Mouse (Mus musculus) layer of hippocampus, postnatal 36 days (tissue): ENCODE results near the gene Cdc42bpb. TPM values are rescaled to one million over a fixed set of nuclear protein-coding genes. Genes with fewer than 3 reads are reported as not detected.

Source experiments
- DNase-seq, 2 experiments: peaks; one replicate each; pipeline ENCODE4 v3.0.0; 2022
- total RNA-seq, 2 experiments: library from RNA; stranded (reverse); gene quantifications; 2 replicates each; pipeline ENCODE4 v1.2.3; 2021

Cdc42bpb gene
- total RNA-seq, 2 experiments from 2014 or later, result 112 to 115 TPM

DNA sequence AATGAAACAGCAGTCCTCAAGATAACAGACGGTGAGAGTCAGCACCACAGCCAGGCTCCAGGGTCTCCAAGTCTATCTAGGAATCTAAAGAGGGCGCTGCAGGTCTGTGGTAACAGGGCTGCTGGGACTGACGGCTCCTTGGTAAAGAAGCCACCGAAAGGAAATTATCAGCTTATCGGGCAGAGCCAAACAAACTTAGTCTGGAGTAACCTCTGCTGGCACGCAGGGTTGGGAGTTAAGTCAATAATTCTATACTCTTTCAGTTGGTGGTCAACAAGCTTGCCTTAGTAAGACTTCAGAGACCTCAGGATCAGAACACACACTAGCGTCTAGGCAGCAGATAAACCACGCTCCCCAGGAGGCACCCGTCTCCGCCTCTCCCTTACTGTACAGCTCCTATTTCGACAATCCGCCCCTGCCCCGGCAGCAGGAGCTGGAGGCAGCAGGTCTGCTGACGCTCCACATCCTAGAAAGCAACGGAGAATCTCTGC is 39.6 kb downstream of the Cdc42bpb start:
- DNase-seq, result no peak

DNA sequence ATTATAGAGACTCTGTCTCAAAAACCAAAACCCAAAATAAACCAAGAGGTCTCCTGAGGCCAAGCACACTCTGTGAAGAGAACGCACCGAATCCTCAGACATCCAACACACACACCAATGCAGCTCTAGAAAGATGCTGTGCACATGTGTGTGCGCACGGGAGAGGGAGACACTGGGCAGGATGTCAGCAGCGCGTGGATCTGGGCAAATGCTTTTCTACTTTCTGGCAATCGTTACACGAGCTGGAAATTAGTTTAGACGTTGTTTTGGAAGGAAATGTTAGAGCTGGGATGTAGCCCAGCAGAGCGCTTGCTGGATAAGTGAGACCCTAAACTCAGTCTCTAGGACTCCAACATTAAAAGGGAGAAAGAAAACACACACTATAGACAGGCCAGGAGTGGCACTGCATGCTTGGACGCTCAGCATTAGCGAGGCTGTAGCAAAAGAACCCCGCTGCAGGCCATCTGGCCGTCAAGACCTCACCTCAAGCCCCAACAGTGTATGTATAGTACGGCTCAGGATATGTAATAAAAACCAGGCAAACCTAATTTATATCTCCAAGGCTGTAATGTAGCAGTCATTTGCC is 44.4 kb downstream of the Cdc42bpb start:
- DNase-seq, result no peak

DNA sequence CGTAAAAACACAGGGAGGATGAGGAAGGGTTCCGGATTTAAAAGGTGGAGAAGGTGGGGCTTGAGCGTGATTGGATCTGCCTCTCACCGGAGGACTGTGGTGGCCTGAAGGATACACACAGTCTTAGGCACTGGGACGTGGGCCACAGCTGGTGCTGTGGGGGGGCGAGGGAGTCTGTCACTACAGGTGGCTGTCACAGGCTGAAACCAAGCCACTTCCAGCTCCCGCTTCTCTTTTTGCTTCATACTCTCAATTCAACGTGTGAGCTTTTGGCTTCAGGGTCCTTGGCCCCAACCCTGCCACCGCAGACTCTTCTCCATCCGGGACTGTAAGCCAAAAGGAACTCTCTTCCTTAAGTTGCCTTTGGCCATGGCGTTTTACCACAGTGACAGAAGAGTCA is 45.1 kb downstream of the Cdc42bpb start:
- no peak for DNase-seq

DNA sequence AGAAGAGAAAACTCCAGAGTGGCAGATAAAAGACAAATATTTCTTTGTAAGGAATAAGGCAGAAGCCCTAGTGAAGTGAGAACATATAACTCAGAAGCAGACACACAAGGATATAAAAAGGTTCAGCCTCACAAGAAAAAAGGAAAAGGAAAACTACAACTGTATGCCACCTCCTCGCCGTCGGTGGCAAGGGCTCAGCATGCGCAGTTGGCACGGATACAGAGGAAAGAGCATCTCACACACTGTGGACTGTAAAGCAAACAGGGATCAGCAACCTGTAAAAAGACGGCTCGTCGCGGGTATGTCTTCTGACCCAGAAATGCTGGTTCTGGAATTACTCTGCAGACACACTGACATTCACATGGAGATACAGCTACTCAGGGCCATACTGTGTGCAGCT is 45.9 kb downstream of the Cdc42bpb start:
- no peak for DNase-seq

DNA sequence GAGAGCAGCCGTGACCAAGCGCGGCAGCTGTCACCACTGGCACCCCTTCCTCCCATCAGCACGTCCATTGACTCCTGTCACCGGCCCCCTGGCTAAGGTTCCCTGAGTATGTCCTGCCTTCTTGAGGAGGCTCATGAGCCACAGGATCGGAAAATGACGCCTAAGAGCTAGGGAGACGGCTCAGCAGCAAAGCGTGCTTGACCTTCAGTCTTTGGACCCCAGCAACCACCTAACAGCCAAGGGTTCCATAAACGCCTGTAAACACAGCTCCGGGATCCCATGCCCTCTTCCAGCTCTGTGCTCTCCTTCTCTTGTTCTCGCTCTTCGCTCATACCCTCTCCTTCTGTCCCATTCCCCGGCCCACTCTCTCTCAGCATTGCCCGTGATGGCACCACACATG is 48.2 kb downstream of the Cdc42bpb start:
- no peak for DNase-seq

DNA sequence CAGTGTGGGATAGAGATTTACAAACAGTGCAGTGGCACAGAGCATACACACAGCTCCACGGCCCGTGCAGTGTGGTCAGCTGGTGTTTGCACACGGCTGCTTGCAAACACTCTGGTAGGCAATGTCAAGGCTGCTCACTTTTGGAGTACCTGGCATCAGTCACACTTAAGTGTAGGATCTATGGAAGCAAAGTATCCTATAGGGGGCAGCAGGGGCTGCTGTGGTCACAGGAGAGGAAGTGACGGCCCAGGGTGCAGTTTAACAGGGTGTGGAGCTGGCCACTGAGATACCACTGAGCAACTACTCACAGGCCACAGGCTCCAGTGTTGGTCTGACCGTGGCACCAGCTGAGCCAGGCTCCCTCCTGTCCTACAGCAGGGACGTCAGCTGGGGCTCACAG is 49.2 kb downstream of the Cdc42bpb start:
- DNase-seq, result no peak

DNA sequence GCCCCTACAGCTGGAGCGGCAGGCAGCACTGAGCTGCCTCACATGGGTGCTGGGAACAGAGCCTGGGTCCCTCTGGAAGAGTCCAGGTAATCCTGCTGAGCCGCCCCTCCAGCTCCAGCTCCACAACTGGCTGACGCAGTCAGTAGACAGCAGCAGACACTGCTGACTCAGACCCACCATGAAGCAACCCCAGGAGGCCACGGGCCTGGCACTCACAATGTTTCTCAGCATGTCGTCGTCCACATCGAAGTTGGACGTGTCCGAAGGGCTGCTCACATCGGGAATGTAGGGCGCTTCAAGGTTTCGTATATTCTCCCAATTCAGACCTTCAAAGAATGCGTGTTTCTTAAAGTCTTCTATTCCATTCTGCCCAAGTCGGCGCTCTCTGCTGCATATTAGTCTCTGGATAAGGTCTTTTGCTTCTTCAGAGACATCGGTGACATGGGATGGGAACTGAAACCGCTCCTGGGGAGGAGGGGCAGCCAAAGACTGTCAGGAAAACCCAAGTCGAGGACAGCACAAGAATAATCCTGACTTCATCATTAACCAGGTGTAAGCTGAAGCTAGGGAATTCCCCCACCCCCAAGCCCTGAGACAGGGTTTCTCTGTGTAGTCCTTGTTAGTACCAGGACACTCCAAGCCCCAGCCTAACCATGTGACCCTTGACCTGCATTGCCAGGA is 51.6 kb downstream of the Cdc42bpb start:
- no peak for DNase-seq

DNA sequence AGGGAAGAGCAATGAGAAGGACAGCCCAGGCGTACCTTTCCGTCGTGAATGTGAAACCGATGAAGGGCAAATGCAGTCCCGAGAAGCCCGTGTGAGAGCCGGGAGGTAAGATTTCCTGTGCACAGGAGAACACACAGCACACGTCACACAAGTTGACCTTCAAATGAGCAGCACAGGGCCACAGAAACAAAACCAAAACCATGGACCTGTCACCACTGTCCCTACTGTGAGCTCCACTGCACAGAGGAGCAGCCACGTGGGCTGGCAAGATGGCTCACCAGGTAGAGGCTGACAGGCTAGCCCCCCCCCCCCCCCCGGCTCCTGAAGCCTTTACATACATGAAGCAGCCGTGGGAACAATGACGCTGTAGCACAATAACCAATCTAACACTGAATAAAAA is 52.6 kb downstream of the Cdc42bpb start:
- no peak for DNase-seq

DNA sequence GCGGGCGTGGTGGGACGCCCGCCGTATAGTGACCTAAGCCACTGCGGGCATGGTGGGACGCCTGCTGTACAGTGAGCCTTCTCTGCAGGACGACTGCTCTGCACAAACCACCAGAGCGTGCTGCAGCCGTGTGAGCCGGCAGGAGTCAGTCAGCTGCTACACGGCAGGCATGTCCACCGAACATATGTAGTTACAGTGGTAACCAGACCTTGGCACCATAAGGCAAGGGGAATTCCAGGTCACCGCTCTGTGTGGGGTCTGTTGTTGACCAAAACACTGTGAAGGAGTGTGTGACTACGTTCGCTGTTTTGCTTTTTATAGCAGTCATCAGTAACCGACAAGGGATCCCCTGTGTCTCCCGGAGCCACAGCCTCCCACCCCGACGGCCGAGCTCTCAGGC is 53.0 kb downstream of the Cdc42bpb start:
- DNase-seq, result no peak

DNA sequence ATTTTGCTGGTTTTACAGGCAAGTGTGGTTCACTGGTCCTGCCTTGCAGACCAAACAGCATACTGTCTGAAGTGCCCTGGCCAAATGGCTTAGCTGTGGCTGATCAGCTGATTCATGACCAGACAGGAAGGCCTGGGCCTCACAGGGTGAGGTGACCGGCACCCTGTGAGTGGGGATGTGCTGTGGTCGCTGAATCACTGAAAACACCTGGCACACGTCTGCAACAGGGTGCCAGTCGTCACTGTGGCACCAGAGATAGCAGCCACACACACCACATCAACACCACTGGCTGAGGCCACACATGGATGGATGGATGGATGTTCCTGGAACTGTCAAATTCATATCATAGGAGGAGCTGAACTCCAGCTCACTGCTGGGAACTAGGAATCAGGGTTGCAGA is 54.1 kb downstream of the Cdc42bpb start:
- DNase-seq, result no peak

DNA sequence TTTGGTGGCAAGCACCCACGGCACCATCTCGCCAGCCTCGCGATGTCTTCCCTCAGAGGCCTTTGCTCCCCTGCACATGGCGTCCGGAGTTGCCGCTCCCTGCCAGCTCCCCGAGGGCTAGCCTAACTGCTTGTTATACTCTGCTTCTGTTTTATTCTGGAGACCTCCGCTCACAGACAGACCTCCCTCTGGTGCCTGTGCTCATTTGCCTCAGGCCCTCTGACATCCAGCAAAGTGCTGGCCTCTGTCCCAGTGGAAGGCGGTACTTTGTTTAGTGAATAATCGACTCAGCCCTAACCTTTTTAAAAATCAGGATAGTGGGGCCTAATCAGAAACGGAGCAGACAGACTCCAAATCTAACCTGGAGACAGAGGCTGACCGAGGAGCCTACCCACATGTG is 55.7 kb downstream of the Cdc42bpb start:
- DNase-seq, result no peak

DNA sequence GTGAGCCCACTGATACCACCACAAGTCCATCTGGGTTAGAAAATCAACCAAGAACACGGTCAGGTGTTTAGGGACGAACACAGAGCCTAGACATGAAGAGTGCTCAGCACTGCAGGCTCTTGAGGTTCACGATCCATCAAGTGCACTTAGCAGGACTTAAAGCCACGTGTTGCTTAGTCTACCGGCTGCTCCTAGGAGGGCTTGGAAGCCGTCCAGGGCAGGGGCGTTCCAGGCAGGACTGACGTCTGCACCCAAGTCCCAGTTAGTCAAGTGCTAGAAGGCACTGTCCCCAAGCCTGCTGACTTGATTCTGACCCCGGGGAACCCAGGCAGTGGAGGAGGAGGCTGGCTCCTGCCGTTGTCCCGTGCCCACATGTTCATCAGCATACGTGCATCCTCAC is 57.0 kb downstream of the Cdc42bpb start:
- DNase-seq, result no peak

DNA sequence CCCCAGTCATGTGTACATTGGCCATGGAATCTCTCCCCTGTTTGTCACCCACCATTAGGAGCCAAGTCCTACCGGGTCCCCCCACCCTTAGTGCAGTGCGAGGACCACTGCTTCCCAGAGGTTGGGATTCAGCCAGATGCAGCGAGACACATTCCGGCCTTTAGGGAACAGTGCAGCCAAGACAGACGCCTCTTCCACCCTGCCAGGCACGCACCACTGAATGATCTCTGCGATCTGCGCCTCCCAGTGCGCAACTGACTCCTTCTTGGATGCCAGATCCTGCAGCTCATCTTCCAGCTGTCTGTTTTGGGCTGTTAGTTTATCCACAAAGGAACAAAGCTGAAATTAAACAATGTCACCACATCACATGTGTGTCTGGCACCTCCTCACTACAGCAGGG is 59.8 kb downstream of the Cdc42bpb start:
- DNase-seq, result no peak

DNA sequence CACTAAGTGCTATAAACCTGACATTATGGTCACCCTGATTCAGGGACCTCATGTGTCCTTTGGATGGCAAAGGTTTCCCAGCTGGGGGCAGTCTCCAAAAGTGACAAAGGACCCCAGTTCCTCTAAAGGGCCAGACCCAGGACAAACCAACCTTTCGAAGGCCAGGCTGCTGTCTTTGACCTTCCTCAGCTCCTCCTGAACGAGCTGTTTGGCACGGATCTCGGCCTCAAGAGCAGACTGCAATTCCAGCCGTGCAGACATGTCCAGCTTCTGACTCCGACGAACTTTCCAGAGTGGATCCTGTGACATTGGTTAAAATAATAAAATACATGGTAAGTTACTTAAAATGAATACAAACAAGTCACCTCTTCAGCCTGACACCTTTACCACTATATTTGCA is 63.2 kb downstream of the Cdc42bpb start:
- no peak for DNase-seq

DNA sequence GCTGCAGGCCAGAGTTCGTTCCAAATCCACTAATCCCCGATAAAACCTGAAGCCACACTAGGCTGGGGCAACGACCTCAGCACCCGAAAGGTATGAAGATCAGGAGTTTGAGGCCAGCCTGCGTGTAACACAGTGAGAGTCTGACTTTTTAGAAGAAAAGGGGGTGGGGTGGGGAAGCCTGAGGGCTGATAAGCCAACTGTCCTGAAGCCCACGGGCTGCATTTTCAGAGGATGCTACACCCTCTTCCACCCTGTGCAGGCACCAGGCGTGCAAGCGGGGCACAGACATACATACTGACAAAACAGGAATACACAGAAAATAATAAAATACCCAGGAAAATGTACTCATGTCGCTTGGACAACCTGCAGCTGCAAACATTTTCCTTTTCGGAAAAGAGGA is 65.7 kb downstream of the Cdc42bpb start:
- DNase-seq, result no peak

DNA sequence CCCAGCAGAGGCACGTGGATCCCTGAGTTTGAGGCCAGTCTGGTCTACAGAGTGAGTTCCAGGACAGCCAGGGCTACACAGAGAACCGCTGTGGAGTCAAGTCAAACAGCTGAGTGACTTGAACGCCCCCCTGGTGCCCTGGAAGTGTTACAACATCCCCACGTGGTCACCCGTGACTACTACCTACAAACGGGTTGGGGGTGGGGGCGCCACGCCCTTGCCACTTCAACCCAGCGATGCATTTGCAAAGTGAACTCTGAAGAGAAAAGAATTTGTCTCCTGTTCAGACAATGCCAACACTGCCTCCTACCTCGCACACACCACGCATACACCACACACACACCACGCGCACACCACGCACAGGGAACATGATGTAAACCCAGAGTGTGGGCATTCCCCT is 67.6 kb downstream of the Cdc42bpb start:
- no peak for DNase-seq

DNA sequence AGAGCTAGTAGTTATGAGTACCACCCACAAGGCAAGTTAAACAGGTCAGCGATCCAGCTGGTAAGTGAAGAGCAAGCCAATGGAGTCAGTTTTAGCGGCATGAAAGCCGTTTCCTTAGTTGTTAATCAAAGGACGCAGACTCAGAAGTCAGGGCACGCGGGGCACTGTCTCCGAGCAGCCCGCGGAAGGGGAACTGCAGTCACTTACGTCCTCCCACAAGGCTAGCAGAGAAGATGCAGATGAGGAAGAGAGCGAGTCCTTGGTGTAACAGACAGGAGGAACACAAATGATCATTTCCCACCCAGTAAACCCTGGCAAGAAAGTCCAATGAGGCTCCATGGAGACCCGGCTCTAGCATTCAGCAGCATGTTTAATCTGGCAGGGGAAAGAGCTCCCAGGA is 68.3 kb downstream of the Cdc42bpb start:
- no peak for DNase-seq

DNA sequence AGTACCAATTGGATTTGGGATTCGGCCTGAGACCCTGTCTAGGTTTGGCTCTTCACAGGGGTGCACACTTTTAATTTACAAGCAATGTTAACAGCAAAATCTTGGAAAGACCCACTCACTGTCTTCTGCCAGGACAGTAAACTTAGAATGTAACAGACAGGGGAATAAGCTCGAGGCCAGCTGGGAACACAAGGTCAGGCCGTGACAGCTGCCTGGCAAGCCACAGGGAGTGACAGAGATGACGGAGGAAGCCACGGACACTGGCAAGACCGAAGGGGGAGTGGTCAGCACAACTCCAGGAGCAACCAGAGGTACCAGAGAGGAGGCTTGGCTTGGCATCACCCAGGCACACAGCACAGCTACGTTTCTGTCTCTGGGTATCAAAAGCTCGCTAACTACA is 70.7 kb downstream of the Cdc42bpb start:
- no peak for DNase-seq

DNA sequence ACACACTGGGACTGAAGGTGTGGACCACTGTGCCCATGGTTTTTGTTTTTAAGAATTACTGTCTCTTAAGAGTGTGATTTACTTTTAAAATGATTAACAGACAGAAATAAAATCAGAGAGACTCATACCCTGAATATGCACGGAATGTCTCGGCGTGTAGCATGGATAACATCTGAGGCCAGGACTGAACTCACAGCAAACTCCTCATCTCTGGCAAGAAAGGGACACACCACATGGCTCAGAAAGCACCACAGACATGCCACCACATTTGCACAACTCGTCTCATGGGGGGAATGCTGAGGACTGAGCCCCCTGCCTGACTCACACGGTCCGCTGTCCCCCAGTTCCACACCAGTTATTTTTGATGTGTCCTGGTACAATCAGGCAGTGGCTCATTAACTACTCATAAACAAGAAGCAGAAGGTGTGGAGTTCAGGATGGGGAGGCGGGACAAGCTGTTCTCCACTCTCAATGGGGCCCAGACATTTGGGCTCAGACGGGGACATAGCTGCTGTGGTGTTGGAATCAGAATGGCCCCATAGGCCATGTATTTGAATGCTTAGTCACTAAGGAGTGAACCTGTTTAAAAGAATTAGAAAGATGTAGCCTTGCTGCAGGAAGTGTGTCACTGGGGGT is 73.7 kb downstream of the Cdc42bpb start:
- DNase-seq, result peak in 1 of 2 experiments; percentile 27

DNA sequence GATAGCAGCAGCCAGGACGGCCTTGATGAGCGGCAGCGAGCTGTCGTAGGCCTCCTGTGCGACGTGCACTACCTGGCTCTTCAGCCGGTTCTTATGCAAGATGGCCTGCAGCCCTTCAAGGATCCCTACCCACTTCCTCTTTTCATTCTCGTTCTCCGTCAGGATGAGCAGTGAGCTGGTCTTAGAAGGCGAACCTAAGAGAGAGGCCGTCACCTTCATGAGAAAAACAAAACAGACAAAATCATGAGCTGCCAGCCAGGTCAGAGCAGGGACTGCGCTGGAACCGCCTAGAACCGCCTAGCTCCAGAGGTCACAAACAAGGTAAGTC is 75.5 kb downstream of the Cdc42bpb start:
- DNase-seq, result no peak

DNA sequence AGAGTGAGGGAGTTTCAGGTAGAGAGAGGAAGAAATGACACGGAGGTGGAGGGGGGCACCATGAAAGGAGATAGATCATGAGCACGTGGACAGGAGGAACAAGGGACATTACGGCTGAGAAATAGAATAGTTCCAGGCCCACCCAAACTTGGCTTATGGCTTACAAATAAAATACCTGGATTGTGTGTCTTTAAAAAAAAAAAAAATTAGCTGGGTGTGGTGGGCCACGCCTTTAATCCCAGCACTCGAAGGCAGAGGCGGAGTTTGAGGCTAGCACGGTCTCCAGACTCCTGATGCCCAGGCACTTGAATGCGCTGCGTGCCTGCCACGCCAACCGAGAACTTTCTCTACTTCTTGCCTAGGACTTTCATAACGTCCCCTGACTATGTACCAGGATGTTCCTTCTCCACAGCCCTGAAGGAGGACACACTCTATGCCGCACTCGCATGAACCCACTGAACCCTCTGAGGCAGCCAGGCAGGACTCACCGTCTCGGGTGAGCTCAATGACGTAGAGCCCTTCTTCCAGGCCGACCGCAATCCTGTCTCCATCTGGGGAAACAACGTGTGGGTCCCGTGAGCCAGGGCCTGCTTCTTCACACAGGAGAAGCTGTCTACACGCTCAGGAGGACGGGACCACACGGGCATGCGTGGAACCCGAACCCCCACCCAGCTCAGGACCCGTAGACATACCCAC is 76.0 kb downstream of the Cdc42bpb start:
- no peak for DNase-seq

DNA sequence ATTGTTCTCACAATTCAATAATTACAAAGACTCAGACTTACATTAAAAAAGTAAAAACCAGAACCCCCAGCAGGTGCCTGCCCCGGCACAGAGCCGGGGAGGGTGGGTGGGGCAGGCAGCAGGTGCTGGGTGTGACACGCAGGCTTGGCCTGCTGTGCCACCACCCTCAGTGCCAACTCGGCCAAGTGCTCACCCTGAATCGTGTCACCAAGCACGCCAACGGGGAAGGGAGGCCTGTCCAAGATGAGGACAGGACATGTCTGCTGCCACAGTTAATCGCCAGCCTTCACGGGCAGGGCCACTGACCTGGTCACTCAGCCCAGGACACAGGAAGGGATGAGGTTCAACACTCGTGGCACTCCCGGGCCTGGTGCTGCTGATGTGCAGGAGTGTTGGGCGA is 84.5 kb downstream of the Cdc42bpb start:
- no peak for DNase-seq

DNA sequence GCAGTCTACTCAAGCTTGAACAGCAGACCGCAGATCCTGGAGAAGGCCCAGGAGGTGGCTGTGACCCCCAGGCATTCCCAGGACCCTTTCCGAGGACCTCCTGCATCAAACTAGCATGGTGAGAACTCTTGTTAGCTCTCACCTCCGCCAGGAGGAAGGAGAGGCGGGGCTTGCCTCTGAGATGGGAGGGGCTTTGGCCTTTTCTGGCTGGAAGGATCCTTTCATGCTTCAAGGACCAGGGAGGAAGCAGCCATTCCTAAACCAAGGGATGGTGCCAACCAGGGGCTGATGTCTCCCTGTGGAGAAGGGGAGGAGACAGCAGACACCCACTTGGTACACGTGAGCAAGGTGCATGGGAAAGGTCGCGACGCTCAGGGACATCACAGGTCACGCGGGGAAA is 93.0 kb downstream of the Cdc42bpb start:
- no peak for DNase-seq

DNA sequence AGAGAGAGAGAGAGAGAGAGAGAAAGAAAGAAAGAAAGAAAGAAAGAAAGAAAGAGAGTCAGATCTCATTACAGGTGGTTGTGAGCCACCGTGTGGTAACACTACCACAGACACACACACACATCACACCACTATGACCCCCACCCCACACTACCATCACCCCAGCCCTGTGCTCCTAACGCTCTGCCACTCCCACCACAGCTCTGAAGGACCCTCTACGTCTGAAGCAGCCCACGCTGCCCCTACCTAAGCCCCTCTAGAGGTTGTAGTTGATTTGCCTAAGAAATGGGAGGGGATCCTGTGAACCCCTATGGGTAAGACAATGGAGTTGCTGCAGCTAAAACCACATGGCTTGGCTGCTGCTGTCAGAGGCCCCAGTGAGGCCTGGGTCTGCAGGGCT is 93.9 kb downstream of the Cdc42bpb start:
- no peak for DNase-seq
